Mouse (Mus musculus): ENCODE measurements at regions not wholly inside any gene's neighbourhood (a gene's known extent, or its start where the extent isn't known, plus 50 kb on each side); places are given as distances from the start of the nearest gene placed in this dataset.
A peak's percentile ranks its signal among the peaks of the same experiment; 100 is the strongest.
"Not testable (repeated sequence)": the region's sequence is repeated elsewhere in the genome, so short reads cannot be mapped to it uniquely, and the experiment has no call there.

DNA sequence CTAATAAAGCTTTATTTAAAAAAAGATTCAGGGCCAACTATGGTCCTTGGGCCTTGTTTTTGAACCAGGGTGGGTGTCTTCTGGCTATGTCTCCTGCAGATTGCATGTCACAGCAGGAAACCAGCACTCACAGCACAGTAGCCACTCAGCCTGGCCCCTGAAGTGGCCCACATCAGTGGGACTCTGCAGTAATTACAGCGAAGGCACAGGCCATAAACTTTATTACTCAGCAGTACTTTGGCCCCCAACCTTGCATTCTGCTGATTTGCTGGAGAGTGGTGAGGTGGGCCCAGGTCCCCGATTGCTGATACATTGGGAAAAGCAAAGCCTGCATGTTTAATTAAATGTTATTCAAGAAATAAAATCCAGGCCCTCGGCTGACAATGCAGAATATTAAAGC lies 303.6 kb upstream of the Kdm8 start:
- no peak for ATAC-seq (ENCODE audit: insufficient number of reproducible peaks, low FRiP score, low TSS enrichment)

DNA sequence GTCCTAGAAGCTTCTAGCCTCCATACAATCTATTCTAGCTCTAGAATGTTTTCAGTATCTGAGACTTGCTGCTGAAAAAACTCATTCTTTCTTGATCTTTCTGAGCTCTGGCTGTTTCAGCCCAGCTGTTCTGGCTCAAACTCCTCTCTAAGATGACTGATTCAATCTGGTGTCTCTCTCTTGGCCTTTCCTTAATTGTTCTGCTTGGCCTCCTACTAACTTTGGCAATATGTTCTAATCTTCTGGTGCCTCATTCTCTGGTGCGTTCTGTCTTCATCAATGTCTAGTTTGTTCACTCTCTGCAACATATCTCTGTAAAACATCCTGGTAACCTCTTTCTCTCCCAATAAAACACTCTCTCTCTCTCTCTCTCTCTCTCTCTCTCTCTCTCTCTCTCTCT lies 302.6 kb upstream of the Kdm8 start:
- ATAC-seq (ENCODE audit: insufficient number of reproducible peaks, low FRiP score, low TSS enrichment) = no peak

DNA sequence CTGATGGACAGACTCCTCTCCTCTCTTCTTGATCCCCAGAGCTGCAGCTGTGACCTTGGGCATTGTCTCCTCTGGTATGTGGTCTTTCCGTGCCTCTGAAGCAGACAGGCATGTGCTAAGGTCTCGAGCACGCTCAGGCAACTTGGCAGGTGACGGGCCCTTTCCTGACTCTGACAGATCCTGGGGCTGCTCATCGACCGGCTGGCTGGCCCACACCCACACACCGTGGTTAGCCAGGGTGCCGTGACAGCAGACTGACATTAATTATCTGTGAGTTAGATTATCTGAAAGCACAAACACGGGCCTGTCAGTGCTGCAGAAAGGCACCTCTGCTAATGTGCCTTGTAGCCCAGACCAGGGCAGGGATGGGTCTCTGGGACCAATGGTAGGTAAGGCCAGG lies 298.5 kb upstream of the Kdm8 start:
- no peak for ATAC-seq (ENCODE audit: insufficient number of reproducible peaks, low FRiP score, low TSS enrichment)

DNA sequence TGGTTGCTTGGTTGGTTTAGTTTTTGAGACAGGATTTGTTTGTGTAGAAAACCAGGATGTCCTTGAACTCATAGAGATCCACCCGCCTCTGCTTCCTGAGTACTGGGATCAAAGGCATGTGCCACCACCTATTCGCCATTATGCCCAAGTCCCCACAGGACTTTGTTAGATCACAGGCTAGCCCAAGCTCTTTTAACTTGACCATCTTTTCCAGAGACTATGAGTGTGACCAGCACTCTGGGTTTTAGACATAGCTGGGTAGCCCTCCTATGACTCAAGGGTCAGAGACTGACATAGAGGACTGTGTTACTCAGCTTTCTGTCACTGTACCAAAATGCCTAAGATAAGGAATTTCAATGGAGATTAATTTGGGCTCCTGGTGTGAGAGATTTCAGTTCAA lies 295.3 kb upstream of the Kdm8 start:
- no peak for ATAC-seq (ENCODE audit: insufficient number of reproducible peaks, low FRiP score, low TSS enrichment)

DNA sequence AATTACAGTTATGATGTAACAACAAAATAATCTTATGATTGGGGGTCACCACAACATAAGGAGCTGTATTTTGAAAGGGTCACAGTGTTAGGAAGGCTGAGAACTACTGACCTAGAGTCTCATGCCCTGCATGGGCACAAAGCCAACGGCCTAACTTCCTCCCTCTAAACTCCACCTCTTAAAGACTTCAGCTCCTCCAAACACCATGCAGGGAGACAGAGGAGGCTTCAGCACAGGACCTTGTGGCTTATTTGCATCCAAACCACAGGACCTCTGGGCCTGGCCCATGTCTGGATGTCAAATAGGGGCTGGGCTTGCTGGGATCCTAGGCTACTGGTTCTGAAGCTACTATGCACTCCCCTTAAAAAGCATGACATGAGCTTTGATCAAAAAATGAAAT lies 294.7 kb upstream of the Kdm8 start:
- ATAC-seq (ENCODE audit: insufficient number of reproducible peaks, low FRiP score, low TSS enrichment) = no peak

DNA sequence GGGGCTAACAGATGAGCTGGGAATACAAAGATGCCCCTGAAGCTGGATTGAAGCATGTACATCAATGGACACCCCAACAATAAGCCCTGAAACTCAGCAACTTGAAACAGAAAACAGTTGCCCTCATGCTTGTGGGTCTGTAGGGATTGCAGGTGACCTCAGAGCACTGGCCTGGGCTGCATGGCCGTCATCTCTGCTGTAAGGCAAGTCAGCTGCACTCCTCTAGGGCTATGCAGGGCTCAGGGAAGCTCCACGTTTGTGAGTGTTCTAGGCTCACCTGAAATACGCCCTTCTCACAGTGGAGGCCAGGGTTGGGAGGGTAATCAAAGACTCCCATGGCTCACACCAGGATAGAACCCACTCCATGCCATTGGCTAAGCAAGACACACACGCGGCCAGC lies 292.2 kb upstream of the Kdm8 start:
- no peak for ATAC-seq (ENCODE audit: insufficient number of reproducible peaks, low FRiP score, low TSS enrichment)

DNA sequence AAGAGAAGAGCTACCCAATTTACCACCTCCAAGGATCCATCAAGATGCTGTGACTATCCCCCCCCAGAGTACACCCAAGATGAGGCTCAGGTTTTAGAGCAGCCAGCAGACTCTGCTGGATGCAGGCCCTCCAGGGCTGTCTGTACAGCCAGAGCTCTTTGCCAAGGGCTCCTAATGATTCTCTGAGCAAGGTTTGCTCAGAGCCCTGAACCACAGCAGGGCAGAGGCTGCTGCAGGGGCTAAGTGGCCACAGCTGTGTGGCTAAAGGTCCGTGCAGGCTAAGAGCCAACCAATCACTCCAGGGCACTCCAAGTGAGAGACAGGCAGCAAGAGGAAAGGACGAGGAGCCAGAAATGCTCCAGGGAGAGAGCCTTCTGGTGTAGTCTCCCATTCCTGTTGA lies 289.2 kb upstream of the Kdm8 start:
- ATAC-seq (ENCODE audit: insufficient number of reproducible peaks, low FRiP score, low TSS enrichment) = no peak

DNA sequence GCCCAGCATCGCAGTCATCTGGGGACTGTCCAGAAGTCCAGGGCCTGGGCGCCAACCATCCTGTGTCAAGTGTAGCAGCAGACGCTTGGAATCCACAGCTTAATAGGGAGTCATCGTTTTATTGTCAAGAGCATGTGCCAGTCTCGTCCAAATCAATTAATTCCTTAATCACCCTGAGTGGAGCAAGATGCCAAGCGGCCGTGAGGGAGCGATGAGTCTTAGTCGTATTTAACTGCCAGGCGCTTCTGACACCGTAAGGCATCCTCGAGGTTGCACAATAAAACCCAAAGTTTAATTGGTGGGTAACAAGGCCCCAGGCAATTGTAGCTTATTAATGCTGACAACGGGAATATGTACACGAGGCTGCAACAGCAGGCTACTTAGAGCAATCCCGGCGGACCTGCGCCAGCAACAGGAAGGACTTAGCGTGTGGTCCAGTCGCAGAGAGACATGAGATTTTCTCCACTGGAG lies 277.6 kb upstream of the Kdm8 start:
- no peak for ATAC-seq (ENCODE audit: insufficient number of reproducible peaks, low FRiP score, low TSS enrichment)

DNA sequence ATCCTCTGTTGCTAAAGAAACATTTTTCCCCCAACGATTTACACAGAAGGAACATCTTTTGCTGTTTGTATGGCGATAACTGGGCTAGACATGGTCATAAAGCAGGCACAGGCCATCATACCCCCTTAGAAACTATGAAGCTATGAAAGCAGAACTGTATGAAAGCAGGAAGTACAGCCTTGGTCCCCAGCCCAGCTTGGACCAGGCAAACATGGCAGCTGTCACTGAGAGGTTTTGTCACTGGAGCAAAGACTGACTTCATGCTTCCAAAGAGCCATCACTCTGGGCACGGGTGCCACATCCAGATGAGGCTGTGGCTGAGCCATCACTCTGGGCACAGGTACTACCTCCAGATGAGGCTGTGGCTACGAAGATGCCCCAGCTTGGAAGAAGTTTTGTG lies 276.8 kb upstream of the Kdm8 start:
- ATAC-seq (ENCODE audit: insufficient number of reproducible peaks, low FRiP score, low TSS enrichment) = no peak

DNA sequence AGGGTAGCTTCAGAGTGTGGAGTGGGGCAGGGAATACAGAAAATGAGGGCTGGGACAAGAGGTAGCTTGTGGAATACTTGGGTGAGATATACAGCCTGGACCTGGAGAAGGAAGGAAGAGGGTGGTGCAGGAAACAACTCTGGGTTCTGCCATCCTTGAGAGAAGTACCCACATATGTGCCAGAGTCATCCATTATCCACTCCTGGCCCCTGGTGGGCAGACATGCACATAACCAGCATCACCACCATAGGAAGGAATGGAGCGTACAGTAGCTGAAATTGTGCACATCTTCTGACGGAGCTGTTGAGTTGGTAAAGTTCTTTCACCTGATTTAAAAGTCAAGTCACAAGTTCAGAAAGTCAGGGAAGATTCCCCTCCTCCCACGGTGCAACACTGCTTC lies 262.9 kb upstream of the Kdm8 start:
- 0 out of 2 replicates have a peak, but pooled peaks have one; percentile 31 for ATAC-seq (ENCODE audit: insufficient number of reproducible peaks, low FRiP score, low TSS enrichment)

DNA sequence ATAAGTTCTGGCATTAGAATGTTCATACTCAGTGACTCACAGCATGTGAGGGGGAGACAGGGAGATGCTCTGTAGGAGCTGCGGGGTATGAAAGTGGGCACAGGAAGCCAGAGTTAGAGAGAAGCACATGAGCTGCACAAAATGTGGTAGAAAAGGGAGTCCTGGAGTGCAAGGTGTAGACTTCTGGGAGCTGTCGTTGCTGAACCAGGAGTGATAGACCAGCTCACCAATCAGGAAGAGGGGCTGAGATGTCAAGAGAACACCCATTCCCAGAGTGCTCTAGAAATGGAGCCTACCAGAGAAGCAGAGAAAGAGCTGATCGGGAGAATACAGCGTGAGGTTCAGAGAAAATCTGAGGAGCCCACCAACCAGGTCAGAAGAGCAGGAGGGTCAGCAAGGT lies 262.2 kb upstream of the Kdm8 start:
- no peak for ATAC-seq (ENCODE audit: insufficient number of reproducible peaks, low FRiP score, low TSS enrichment)

DNA sequence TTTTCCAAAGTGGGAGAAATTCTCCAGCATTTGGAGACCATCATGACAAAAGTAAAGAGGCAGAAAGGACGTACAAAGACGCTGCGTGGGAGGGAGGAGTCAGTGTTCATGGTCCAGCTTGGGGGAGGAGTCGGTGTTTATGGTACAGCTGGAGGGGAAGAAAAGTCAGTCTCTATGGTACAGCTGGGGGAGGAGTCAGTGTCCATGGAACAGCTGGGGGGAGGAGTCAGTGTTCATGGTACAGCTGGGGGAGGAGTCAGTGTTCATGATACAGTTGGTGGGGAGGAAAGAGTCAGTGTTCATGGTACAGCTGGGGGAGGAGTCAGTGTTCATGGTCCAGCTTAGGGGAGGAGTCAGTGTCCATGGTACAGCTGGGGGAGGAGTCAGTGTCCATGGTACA lies 261.5 kb upstream of the Kdm8 start:
- ATAC-seq (ENCODE audit: insufficient number of reproducible peaks, low FRiP score, low TSS enrichment) = not testable (repeated sequence)

DNA sequence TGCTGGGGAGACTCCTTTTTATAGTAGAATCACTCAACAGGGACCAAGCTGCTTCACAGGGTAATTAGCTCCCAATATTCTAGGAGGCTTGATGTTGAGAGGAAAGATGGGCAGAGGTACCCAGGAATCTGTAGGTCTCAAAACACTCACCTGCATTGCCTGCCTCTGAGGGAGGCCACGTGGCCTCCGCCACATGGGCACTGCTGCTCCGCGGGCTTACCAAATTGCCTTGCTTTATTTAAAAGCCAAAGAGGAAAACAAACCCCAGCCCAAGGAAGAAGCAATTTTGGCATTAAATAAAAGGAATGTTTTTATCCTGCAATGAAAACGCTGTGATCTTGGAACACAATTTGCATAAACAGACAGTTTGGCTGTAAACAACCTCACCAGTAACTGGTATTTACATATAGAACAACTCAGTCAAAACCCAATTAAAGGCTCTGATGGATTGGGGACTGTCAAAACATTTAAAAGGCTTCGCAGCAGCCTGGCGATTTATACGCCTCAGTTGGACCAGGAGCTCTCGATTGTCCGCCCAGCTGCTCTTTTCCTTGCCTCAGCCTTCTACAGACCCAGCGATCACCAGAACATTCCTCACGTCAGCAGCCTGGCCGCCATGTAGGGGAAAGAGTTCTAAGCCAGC lies 259.3 kb upstream of the Kdm8 start:
- no peak for ATAC-seq (ENCODE audit: insufficient number of reproducible peaks, low FRiP score, low TSS enrichment)

DNA sequence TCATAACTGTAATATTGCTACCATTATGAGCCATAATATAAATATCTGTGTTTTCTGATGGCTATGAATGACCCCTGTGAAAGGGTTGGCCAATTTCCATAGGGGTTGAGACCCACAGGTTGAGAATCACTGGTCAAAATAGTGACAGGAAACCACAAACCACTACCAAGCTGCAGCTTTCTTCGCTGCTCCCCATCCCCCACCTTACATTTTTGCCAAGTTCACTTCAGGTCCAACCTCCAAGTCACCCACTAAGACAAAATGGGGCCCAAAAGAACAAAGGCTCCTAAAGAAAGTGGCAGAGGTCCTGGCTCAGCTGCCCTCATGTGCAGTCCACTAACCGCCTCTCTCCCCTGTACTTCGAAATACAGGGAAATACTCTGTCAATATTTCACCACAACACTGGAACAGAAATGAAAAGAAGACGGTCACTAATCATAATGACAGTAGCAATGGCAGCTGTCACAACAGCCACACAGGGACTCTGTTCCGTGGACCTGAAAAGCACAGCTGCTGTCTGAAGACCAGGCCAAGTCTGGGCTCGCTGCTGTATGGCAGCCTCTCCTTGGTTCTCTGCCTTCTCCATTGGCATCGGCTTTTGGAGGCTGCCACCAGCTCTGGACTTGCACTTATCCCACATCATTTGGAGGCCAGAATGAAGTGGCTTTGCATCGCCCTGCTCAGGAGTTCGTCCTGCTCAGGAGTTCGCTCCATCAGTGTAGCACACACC lies 257.3 kb upstream of the Kdm8 start:
- no peak for ATAC-seq (ENCODE audit: insufficient number of reproducible peaks, low FRiP score, low TSS enrichment)

DNA sequence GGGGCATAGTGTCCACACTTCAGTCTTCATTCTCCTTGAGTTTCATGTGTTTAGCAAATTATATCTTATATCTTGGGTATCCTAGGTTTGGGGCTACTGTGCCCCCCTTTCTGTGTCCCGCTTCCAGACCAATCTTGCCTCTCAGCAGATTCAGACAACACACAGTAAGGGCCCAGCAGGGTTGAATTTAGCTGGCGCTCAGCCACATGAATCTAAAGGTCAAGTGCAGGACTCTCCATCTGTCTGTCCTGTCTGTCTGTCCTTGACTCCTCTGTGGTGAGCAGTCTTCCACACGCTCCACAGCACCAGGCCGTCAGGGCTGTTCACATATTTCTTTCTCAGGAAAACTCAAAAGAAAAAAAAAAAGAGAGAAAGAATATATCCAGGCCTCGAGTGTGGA lies 255.5 kb upstream of the Kdm8 start:
- no peak for ATAC-seq (ENCODE audit: insufficient number of reproducible peaks, low FRiP score, low TSS enrichment)

DNA sequence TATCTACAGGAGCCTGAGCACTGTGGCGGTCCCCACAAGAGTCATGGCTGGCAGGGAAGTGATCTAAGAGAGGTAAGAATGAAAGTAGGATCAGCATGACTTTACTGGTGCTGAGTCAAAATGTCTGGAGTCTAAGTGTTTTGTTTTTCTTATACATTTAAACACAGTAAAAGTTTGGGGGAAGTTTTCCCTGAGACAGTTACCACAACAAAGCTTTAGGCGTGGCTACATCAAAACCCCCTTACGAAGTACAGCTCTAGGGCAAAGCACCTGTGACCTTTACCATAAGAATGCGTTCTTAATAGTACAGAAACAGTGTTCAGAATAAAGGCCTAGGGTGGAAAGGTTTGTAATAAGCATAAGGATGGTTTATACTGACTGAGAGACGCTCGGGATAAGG lies 254.4 kb upstream of the Kdm8 start:
- ATAC-seq (ENCODE audit: insufficient number of reproducible peaks, low FRiP score, low TSS enrichment) = no peak

DNA sequence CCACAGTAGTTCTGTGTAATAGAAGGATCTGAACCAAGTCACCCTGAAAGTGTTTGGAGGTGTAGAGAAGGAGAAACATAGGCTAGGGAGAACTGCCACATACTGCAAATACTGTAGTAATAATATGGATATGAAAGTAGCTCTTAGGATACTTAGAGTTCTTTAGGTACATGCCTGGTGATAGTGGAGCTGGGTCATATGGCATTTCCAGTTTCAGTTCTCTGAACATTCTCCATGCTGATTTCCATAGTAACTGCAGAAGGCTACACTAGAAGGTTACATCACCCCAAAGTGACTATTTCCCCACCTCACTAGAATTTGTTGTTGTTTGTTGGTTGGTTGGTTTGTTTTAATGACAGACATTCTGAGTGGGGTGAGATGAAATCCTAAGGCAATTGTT lies 253.2 kb upstream of the Kdm8 start:
- ATAC-seq (ENCODE audit: insufficient number of reproducible peaks, low FRiP score, low TSS enrichment) = no peak

DNA sequence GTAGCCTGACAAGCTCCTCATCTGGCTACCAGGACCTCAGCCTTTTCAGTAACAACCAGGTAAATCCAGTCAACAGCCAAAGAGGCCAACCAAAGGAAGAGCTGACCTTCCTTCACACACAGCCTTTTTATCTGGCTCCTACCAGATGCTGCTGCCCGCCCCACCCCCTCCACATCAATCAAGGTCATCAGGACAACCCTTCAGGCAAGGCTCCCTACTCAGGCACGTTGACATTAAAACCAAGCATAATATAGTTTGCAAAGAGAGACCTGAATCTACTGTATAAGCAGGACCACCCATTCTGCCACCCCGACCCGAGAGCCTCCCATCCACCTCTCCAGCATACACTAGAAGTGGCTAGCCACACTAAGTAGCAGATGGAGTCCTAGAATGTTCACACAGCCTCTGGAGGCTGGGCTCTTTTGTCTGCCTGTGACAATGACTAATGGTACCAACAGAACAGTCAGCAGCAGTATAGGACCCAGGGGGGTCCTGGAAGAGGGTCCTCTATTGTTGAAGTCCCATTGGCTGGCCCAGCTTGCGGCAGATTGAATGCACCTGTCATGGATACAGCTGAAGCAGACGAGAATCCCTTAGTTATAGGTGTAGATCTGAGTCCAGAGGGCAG lies 233.0 kb upstream of the Kdm8 start:
- no peak for ATAC-seq (ENCODE audit: insufficient number of reproducible peaks, low FRiP score, low TSS enrichment)

DNA sequence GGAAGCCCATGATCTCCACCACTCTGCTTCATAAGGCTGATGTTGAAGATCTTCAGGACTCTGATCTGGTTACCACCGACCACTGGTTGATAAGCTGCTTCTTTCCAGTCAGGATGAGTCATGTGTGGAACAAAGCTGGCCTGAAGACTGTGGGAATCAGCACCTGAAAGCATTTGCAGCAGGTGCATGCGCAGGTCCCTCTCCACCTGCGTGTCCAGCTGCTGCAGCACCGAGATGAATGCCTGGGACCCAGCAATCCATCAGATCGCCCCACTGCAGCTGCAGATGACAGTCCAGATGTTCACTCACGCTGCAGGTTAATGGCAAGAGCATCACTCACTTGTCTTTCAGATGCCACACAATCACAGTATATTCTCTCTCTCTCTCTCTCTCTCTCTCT lies 230.4 kb upstream of the Kdm8 start:
- no peak for ATAC-seq (ENCODE audit: insufficient number of reproducible peaks, low FRiP score, low TSS enrichment)

DNA sequence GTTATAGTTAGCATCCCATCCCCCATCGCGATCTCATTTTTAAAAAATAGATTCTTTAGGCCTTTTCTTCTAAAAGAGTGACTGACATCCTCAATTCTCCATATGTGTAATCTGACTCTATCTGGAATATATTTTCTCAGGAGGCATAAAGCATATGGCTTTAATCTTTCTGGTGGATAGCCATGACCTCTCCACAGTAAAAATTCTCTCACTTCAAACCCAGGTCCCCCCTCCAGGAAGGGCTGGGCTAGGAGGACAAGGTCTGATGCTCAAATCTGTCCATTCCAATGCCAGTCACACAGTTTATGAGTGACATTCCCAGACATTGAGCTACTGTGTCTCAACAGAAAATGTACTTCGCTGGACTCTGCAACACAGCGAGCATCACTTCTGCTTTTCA lies 226.8 kb upstream of the Kdm8 start:
- no peak for ATAC-seq (ENCODE audit: insufficient number of reproducible peaks, low FRiP score, low TSS enrichment)

DNA sequence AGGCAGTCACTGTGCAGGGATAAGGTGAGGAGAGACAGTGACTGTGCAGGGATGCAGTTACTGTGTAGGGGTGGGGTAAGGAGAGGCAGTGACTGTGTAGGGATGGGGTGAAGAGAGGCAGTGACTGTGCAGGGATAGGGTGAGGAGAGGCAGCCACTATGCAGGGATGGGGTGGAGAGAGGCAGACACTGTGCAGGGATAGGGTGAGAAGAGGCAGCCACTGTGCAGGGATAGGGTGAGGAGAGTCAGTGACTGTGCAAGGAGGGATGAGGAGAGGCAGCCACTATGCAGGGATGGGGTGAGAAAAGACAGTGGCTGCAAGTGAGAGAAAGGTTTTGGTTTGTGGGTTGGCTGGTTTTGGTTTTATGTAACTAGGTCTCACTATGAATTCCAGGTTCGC lies 221.8 kb upstream of the Kdm8 start:
- ATAC-seq (ENCODE audit: insufficient number of reproducible peaks, low FRiP score, low TSS enrichment) = no peak

DNA sequence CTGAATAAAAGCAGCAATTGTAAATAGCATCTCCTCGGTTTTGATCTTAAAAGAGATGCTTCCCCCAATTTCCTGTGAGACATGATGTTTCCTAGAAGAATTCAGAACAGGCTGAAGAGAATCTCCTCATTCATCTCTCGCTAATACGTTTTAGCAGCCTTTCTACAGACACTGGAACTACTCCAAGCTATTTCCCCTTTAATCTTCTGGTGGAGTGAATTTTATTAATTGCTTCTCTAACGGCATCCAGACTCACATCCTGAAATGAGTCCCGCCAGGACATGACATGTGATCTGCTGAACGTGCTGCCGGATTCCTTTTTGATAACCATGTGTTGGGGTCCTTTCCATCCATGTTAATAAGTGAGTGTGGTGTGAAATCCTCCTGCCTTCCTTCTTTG lies 209.6 kb upstream of the Kdm8 start:
- no peak for ATAC-seq (ENCODE audit: insufficient number of reproducible peaks, low FRiP score, low TSS enrichment)

Measured in cerebellum, adult (tissue).